Mouse (Mus musculus) heart, embryonic 10.5 days (tissue): ENCODE measurements around the gene Olfr67. TPM values are rescaled to one million over a fixed set of nuclear protein-coding genes. Genes with fewer than 3 reads are reported as not detected.
"Not testable (repeated sequence)": the region's sequence is repeated elsewhere in the genome, so short reads cannot be mapped to it uniquely, and the experiment has no call there.

Experiments
- DNase-seq: peaks from one replicate; pipeline ENCODE4 v3.0.0-alpha.2; 2017; ENCODE audit warnings: low spot score
- H3K27ac ChIP-seq: fragments of 300-500 bp; sonication (generic); 2 replicates; pipeline ENCODE4 v1.5.1; 2016; ENCODE audit warnings: mild to moderate bottlenecking
- H3K27me3 ChIP-seq: fragments of 300-500 bp; sonication (generic); 2 replicates; pipeline ENCODE4 v1.6.1; 2016; ENCODE audit warnings: mild to moderate bottlenecking; ENCODE audit not compliant: poor library complexity, insufficient read depth, severe bottlenecking
- H3K36me3 ChIP-seq: fragments of 300-500 bp; sonication (generic); 2 replicates; pipeline ENCODE4 v1.6.1; 2016; ENCODE audit warnings: mild to moderate bottlenecking, moderate library complexity
- H3K4me1 ChIP-seq: fragments of 300-500 bp; sonication (generic); 2 replicates; pipeline ENCODE4 v1.6.1; 2016; ENCODE audit warnings: mild to moderate bottlenecking
- H3K4me3 ChIP-seq: fragments of 300-500 bp; sonication (generic); 2 replicates; pipeline ENCODE4 v1.5.1; 2016; ENCODE audit warnings: mild to moderate bottlenecking, moderate library complexity
- H3K9me3 ChIP-seq: fragments of 300-500 bp; sonication (generic); 2 replicates; pipeline ENCODE4 v1.6.1; 2016; ENCODE audit warnings: mild to moderate bottlenecking, moderate library complexity
- WGBS: fragments of 180-500 bp; shearing (Covaris S2); methylation state at CpG from one replicate; pipeline ENCODE4 v1.1.7; 2016; 5-methylcytosine and 5-hydroxymethylcytosine counted together
- polyA plus RNA-seq: library from polyadenylated mRNA; unstranded; fragments of >200 nt; fragmentation: Nextera tagmentation; extraction: Ambion mirVana; gene quantifications from 2 replicates; pipeline ENCODE4 v1.2.1, GENCODE M21; 2016

Gene Olfr67
- polyA plus RNA-seq, 1 experiment from 2014 or later: not detected

GRCm38 (mm10) chr7:103810296-103810695 is 18.7 kb upstream of the Olfr67 start:
- no peaks in the 10 kb centered on the region for H3K4me1 ChIP-seq
- no peaks in the 10 kb centered on the region for H3K27me3 ChIP-seq
- no peak for DNase-seq
- no peaks in the 10 kb centered on the region for H3K36me3 ChIP-seq
- peak overlapping the region; percentile 36; the same call in 1 of the 2 replicates for H3K27ac ChIP-seq
- no peaks in the 10 kb centered on the region for H3K9me3 ChIP-seq
- 81% methylated on average over 1 of the region's 1 CpGs for WGBS
- H3K4me3 ChIP-seq: no peak overlapping the region

DNA sequence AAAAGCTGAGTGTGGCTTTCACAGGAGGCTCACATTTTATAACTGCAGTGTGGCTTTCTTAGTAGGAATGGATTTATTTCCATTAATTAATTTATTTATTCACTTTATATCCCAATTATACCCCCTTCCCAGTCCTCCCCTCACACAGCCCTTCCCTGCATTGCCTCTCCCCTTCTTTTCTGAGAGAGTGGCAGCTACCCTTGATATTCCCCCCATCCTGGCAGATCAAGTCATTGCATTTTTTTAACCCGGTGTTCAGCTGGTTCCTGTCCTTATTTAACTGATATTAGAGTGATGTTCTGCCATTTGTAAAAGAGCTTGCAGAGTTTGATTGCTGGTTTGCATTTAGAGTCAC is 18.2 kb upstream of the Olfr67 start:
- 45% methylated on average over 1 of the region's 1 CpGs for WGBS
- Histone ChIP-seq H3K27ac (peak overlapping the region; percentile 36; the same call in 1 of the 2 replicates), H3K36me3 (no peaks in the 10 kb centered on the region), H3K9me3 (no peaks in the 10 kb centered on the region), H3K27me3 (no peaks in the 10 kb centered on the region), H3K4me1 (no peaks in the 10 kb centered on the region), H3K4me3 (no peak overlapping the region)
- no peak for DNase-seq

DNA sequence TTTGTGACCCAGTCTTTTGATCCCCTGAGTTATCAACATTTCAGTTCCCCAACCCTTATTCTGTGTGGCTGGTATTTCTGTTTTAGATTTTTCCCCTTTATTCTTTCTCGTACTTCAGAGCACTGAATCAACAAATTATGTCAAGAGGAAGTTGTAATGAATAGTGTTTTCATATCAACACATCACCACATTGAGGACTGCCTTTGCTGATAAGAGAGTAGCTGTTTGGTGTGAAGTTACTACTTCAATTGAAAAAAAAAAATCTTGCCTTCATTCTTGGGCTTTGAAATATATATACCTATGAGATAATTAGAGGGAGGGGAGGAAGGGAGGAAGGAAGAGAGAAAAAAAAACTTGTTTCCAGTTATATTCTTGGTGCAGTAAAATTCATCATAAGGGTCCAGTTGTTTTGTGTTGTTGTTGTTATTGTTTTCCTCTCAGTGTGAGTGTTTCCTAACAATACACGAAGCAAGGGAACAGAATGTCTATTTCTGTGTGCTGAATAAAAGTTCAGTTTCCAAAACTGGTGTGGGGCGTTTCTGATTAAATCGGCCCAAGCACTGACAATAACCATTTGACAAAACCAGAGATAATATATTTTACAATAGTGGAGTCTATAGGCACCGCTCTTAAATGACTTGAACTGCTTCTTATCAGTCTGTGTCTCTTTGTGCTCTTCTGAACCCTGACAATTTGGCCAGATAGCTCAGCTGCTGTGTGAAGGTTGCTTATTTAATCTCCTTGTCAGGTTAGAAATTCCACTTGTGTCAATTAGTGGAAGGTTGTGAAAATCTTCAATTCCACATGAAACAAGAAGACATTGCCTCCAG is 17.6 kb upstream of the Olfr67 start:
- no peaks in the 10 kb centered on the region for H3K4me1 ChIP-seq
- DNase-seq: no peak
- 27% methylated on average over 5 of the region's 5 CpGs for WGBS
- H3K27me3 ChIP-seq: no peaks in the 10 kb centered on the region
- no peaks in the 10 kb centered on the region for H3K36me3 ChIP-seq
- no peaks in the 10 kb centered on the region for H3K9me3 ChIP-seq
- H3K27ac ChIP-seq: peak overlapping the region; percentile 36; the same call in 1 of the 2 replicates
- no peak overlapping the region for H3K4me3 ChIP-seq

- H3K36me3 ChIP-seq, H3K4me3 ChIP-seq, H3K27ac ChIP-seq, H3K4me1 ChIP-seq, DNase-seq, H3K27me3 ChIP-seq, H3K9me3 ChIP-seq: not testable (repeated sequence)
- 71% methylated on average over 2 of the region's 2 CpGs for WGBS
These were observed 16.5 kb upstream of the Olfr67 start for GRCm38 (mm10) chr7:103808120-103808519.

- H3K9me3 ChIP-seq: no peaks in the 10 kb centered on the region
- no peak overlapping the region for H3K27ac ChIP-seq
- no peaks in the 10 kb centered on the region for H3K36me3 ChIP-seq
- H3K4me1 ChIP-seq: no peaks in the 10 kb centered on the region
- 70% methylated on average over 1 of the region's 1 CpGs for WGBS
- H3K27me3 ChIP-seq: no peaks in the 10 kb centered on the region
- no peak overlapping the region for H3K4me3 ChIP-seq
- DNase-seq: no peak
These were observed 15.2 kb upstream of the Olfr67 start for GRCm38 (mm10) chr7:103806856-103807255.

DNA sequence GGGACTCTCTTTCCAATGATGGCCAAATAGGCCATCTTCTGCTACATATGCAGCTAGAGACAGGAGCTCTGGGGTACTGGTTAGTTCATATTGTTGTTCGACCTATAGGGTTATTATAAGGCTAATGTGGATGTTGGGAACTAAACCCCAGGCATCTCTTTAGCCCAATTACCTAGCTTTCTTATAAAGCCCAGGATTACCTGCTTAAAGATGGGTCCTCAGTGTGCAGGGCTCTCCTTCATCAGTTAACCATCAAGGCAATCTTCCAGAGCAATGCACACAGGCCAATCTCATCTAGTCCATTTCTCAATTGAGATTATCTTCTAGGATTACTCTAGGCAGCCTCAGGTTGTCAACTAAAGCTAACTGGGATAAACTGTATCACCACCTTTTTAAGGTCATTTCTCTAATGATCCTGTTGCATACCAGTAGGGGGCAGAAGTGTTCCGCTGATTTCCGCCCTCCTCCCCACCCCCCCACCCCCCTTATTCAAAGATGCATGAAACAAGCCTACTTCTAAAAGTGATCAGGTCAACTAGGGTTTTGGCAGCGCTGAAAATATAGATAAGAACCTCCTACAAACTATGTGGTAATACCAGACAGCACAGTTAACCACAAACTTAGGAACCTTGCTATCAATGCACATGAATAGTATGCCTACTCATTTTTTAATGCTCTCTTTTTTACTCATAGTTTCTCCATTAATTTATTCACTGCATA is 1.2 kb upstream of the Olfr67 start:
- 16% methylated on average over 4 of the region's 4 CpGs for WGBS

GRCm38 (mm10) chr7:103779598-103779997 is 12.0 kb downstream of the Olfr67 start, which contains the start of gene Olfr68:
Gene Olfr68 (minus strand): TSS chr7:103779698.
- no peak for DNase-seq
- WGBS: 80% methylated on average over 3 of the region's 3 CpGs
- no peaks in the 10 kb centered on the region for H3K36me3 ChIP-seq
- H3K4me3 ChIP-seq: no peak within 1 kb of the TSS
- no peaks in the 10 kb centered on the region for H3K9me3 ChIP-seq
- no peak within 1 kb of the TSS for H3K27ac ChIP-seq
- H3K4me1 ChIP-seq: no peaks in the 10 kb centered on the region
- no peaks in the 10 kb centered on the region for H3K27me3 ChIP-seq

More for the DNA sequence above, 1.2 kb upstream of the Olfr67 start:
- no peak for DNase-seq
- Histone ChIP-seq H3K36me3 (no peaks in the 10 kb centered on the region), H3K4me1 (no peaks in the 10 kb centered on the region), H3K9me3 (no peaks in the 10 kb centered on the region), H3K27ac (no peak overlapping the region), H3K4me3 (no peak overlapping the region), H3K27me3 (no peaks in the 10 kb centered on the region)

DNA sequence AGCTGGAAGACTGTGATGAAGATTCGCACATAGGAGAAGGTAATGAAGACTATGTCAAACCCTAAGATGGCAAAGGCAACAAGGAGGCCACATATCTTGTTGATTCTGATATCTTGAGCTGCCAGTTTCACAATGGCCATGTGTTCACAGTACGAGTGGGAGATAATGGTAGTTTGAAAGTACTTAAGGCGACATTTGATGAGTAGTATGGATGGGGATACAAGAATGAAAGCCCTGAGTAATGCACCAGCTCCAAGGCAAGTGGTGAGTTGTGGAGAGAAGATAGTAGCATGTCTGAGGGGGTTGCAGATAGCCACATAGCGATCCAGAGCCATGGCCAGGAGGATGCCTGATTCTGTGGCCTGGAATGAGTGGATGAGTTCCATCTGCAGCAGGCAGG is 14.0 kb downstream of the Olfr67 start:
- not testable (repeated sequence) for H3K9me3 ChIP-seq, H3K4me3 ChIP-seq, H3K36me3 ChIP-seq, H3K4me1 ChIP-seq, H3K27ac ChIP-seq, DNase-seq, H3K27me3 ChIP-seq
- WGBS: 62% methylated on average over 4 of the region's 4 CpGs

DNA sequence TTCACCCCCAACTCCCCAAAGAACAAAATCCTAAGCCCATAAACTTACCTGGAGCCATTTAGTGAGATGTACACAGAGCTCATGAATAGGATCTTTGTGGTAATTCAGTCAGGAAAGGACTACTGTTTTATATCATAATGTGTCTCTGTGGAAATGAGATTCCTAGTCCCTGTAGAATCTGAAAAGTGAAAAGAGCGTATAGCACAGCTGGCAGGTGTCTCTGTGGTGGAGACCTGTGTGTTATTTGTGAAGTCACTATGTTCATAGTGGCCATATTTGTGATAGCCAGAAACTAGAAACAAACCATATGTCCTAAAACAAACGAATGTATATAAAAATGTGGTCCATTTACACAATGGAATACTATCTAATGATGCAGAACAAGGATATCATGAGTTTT is 20.1 kb downstream of the Olfr67 start, which contains the start of gene Olfr69:
Gene Olfr69 (minus strand): TSS at position 101 of the 400 bp plus-strand sequence.
- no peak for DNase-seq
- no peak within 1 kb of the TSS for H3K27ac ChIP-seq
- no peak within 1 kb of the TSS for H3K4me3 ChIP-seq
- H3K9me3 ChIP-seq: no peaks in the 10 kb centered on the region
- WGBS: 71% methylated on average over 2 of the region's 2 CpGs
- no peaks in the 10 kb centered on the region for H3K36me3 ChIP-seq
- H3K27me3 ChIP-seq: no peaks in the 10 kb centered on the region
- H3K4me1 ChIP-seq: no peaks in the 10 kb centered on the region

GRCm38 (mm10) chr7:103767687-103768086 is 23.9 kb downstream of the Olfr67 start:
- H3K27ac ChIP-seq, H3K9me3 ChIP-seq, H3K36me3 ChIP-seq, DNase-seq, H3K27me3 ChIP-seq, H3K4me3 ChIP-seq, H3K4me1 ChIP-seq: not testable (repeated sequence)
- 70% methylated on average over 6 of the region's 6 CpGs for WGBS

- H3K4me3 ChIP-seq, H3K36me3 ChIP-seq, H3K4me1 ChIP-seq, H3K27me3 ChIP-seq, H3K9me3 ChIP-seq, H3K27ac ChIP-seq, DNase-seq: not testable (repeated sequence)
- 86% methylated on average over 6 of the region's 6 CpGs for WGBS
These were observed 29.4 kb downstream of the Olfr67 start for GRCm38 (mm10) chr7:103762212-103762611.

GRCm38 (mm10) chr7:103757233-103757632 is 34.4 kb downstream of the Olfr67 start, which contains the start of gene Olfr630:
Gene Olfr630 (minus strand): TSS chr7:103757333.
- DNase-seq: no peak
- Histone ChIP-seq H3K4me1 (no peaks in the 10 kb centered on the region), H3K4me3 (no peak within 1 kb of the TSS), H3K27me3 (no peaks in the 10 kb centered on the region), H3K36me3 (no peaks in the 10 kb centered on the region), H3K9me3 (no peaks in the 10 kb centered on the region), H3K27ac (no peak within 1 kb of the TSS)
- WGBS: 36% methylated on average over 2 of the region's 2 CpGs

- no peaks in the 10 kb centered on the region for H3K36me3 ChIP-seq
- no peak within 1 kb of the TSS for H3K27ac ChIP-seq
- DNase-seq: no peak
- no peak within 1 kb of the TSS for H3K4me3 ChIP-seq
- WGBS: 78% methylated on average over 2 of the region's 2 CpGs
- no peaks in the 10 kb centered on the region for H3K4me1 ChIP-seq
- no peaks in the 10 kb centered on the region for H3K27me3 ChIP-seq
- H3K9me3 ChIP-seq: no peaks in the 10 kb centered on the region
These were observed 46.8 kb downstream of the Olfr67 start, which contains the start of gene Olfr629 for GRCm38 (mm10) chr7:103744843-103745242. Gene Olfr629 (minus strand): TSS chr7:103744943.
